Mouse (Mus musculus): ENCODE results near the gene Engase. TPM values are rescaled to one million over a fixed set of nuclear protein-coding genes. Genes with fewer than 3 reads are reported as not detected.

Engase gene
- total RNA-seq, 2 experiments from 2014 or later, result 4.2 to 5.1 TPM

DNA sequence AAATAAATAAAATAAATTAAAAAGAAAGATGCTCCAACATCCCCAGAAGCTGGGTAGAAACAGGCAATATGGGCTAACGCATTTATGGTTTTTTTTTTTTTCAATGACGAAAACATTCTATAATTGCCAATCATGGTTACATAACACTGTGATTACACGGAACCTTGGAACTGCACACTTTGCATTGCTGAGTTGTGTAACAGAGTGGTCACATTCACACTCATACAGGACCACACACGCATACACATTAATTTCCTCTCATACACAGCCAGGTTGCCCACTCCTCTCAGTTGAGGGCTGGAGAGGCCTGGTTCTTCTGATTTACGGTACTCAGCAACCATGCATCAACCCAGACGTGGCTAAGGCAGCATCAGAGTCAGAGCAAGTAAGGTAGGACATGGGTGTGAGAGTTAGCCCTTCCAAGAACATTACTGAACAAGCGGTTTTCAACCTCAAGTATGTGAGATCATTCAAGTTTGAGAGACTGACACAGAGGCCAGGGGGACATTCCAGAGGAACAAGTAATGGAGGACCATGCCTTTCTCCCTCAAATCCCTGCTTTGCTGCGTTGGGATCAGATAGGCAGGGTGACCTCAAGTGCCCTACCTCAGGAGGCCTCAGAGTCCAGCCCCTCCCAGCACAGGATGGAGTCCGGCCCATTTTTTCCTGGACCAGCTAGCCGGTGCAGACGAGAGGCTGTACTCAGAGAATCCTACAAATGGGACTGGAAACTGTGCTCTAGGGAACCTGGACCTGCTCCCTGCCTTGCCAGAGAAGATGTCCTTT, 22.6 kb upstream of the Engase start:
- DNase-seq, result peak; percentile 61 to 63

- no peak for DNase-seq
Observed at GRCm38 (mm10) chr11:118455788-118456187, 20.8 kb upstream of the Engase start.

- peak; percentile 56 to 86 for DNase-seq
Observed at GRCm38 (mm10) chr11:118456937-118457336, 19.7 kb upstream of the Engase start.

DNA sequence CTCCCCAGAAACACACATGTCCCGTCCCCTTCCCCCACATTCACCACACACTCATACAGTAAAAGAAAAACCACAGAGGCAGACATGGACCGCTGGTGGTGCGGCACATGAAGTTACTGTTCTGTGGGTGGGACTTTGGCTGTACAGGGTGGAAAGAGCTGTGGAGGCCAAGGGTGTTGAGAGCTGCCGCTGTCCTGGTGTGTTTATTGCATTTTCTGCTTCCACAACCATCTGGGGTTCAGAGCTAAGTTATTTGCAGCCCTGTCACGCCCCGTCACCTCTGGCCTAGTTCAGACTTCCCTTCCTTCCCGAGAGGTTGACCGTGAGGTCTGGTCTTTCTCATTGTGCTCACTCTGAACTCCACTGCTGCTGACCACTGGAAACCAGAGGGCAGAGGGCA, 17.6 kb upstream of the Engase start:
- DNase-seq, result peak; percentile 73 to 90

DNA sequence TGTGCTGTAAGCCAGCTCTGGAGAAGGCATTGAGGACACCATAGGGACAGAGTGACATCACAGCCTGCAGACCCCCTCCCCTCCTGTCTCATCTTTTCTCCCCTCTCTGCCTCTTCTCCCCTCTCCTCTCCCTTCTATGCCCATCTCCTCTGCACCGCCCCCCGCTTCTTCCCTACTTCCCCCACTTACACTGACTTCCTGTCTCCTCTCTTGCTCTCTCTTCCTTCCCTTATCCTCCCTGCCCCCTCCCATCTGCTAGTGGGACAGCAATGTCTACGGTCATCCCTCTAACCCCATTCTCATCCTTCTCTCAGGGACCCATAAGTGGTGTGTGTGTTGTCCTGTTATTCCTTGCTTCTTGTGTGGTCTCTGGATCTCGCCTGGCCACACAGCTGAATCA, 17.1 kb upstream of the Engase start:
- peak in 1 of 2 experiments; percentile 55 for DNase-seq

DNA sequence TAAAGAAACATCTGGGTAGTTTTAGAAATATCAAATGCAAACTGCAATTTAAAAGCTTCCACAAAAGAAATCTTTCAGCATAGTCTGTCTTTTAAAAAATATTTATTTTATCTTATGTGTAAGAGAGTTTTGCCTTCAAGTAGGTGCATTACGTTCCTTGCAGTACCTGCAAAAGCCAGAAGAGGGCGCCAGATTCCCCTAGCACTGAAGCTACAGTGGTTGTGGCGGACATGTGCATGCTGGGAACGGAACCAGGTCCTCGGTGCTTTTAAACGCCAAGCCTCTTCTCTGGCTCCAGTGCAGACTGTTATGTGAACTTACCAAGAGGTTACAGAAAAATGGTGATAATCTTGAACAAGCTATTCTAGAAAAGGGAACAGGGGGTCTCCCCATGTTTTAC, 16.3 kb upstream of the Engase start:
- DNase-seq, result no peak

- no peak for DNase-seq
Observed at GRCm38 (mm10) chr11:118467441-118468035, 9.1 kb upstream of the Engase start.

GRCm38 (mm10) chr11:118469509-118470160, 7.0 kb upstream of the Engase start:
- no peak for DNase-seq

DNA sequence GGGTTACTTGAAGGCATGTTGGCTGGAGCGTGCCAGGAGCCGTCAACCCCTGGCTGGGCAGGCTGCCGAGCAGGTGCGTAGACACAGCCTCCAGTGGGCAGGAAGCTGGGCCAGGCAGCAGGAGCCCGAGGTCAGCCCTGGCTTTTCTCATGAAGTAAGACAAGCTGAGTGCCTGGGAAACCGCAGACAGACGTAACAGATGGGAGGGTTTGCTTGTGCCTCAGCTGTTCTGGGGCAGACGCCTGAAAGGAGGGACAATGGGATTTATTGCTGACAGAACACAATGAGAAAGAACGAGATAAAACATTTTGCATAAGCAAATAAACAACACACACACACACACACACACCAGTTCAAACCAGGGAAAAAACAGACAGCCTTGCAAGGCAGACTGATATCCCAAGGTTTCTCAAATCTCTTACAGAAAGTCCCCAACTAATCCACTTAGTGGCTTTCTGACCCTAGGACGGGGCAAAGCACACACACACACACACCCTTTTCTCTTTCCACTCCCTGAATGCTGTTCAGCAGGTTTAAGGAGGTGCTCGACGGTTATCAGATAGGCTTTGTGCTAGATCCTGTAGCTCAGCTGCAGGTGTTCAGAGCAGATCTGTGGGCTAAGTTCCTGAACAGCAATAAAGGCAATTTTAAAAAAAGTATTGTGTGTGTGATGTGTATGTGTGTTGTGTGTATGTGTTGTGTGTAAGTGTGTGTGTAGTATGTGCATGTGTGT, 6.2 kb upstream of the Engase start:
- peak in 1 of 2 experiments; percentile 29 for DNase-seq

GRCm38 (mm10) chr11:118471676-118472075, 5.0 kb upstream of the Engase start:
- no peak for DNase-seq

GRCm38 (mm10) chr11:118473161-118473560, 3.5 kb upstream of the Engase start:
- DNase-seq, result no peak

GRCm38 (mm10) chr11:118473842-118474500, 2.7 kb upstream of the Engase start:
- no peak for DNase-seq

- no peak for DNase-seq
Observed at GRCm38 (mm10) chr11:118475496-118476083, 1.0 kb upstream of the Engase start.

DNA sequence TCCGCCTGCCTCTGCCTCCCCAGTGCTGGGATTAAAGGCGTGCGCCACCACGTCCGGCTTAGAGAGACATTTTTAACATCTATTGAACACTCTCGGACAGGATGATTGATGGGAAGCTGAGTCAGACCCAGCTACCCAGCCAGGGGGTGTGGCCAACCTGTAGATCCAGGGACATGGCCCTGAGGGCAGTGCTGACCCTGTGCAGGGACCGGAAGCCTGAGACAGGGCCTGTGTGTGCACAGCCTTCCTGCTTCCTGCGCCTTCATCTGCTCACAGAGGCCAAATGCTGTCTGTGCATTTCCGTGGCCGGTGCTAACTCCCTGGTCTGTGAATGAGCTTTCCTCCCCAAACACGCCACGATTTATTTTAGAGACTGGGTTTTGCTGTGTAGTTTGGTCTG, 3.1 kb downstream of the Engase start:
- DNase-seq, result peak in 1 of 2 experiments; percentile 61

- no peak for DNase-seq
Observed at GRCm38 (mm10) chr11:118481231-118481630, 4.6 kb downstream of the Engase start.

DNA sequence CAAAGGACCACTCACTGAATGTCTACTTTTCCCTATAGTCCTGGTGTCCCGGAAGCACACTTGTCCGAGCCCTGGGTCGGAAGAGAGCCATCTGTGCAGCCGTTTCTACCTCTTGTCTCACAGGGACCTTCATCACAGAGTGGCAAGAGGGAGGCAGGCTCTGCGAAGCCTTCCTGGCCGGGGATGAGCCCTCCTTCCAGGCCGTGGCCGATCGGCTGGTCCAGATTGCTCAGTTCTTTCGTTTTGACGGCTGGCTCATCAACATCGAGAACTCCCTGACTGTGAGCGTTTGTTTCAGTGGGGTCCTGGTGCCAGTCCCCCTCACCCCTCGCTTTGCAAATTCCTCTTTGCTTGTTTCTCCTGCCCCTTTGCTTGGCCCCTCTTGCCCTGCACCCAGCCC, 5.1 kb downstream of the Engase start:
- DNase-seq, result no peak

DNA sequence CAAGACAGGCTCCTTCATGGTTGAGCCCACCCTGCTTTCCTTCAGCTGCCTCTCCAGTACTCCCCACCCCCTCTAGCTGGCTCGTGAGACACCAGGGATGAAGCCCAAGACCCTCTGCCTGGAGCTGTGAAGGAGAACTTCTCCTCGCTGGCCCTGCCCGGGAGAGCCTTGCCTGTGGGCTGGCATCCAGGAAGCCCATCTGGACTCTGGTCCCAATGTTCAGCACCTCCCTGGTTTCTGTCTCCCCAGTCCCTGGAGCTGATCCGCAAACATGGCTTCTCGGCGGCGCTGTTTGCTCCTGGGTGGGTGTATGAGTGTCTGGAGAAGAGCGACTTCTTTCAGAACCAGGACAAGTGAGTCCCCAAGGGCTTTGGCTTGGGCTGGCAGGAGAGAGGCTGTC, 7.5 kb downstream of the Engase start:
- no peak for DNase-seq

DNA sequence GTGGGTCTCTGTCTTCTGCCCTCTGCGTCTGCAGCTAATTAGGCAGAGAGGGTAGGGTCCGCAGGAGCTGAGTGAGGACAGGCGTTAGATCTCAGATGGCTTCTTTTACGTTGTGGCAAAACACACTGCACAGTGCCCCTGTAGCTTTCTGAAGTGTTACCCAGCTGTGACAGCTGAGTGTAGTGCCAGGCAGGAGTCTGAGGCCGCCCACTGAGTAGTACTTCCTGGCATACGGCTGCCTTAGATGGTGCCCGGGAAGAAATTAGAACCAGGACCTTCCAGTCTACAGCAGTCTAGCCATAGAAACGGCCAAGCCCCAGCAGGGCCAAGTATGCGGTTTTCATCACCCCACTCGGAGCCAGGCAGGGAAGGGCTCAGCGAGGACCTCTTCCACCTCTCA, 8.7 kb downstream of the Engase start:
- DNase-seq, result no peak

DNA sequence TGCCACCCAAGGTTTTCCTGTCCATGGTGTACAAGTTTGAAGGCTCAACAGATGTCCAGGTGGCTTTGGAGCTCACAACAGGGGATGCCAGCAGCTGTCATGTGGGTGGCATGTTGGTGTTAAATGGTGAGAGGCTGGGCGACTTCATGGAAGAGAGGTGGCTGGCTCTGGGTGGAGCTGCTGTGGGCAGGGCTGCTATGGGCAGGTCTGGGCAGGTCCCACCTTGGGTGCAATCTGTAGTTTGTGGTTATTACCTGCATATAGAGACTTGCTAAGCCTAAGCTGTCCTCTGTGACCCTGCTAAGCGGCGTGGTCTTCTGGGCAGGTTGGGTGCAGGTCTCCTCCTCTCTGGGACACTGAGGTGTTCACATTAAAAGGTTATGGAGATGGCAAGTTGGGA, 9.2 kb downstream of the Engase start:
- no peak for DNase-seq

- no peak for DNase-seq
Observed at GRCm38 (mm10) chr11:118486281-118486680, 9.7 kb downstream of the Engase start.

DNA sequence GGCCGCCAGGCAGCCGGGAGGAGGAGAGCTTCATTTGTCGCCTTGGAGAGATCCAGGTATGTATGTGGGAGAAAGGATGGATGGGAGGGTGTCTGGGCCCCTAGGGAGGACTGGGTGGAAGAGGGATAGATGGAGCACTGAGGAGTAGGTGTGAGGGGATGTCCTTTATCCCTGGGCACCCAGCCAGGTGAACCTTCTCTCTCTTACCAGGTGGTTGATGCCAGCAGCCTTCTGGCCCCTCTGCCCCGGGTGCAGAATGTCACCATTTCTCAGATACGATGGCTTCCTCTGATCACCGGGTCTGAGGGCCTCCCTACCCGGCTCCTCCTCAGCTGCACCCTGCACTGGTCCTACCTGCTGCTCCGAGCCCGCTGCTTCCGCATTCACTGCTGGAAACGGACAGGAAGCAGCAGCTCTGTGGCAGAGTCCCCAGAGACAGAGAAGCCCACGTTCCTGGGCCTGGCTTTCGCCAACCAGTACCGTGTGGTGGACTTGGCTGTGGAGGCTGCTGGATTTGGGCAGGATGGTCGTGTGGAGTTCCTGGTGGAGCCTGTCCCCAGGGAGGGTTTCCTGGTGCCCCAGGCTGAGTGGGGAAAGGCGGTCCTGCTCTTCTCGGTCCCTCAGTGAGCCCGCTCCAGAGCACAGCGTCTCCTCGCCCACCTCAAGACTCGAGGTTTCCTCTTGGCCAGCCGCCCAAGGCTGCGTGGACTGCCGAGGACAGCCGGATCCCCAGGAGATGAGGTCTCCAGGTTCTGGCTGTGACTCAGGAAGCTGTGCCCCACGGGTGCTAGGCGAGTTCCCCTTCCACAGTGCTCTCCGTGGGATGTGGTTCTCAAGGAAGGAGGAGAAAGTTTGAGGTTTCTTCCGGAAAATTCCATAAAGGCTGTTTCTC, 10.5 kb downstream of the Engase start:
- DNase-seq, result no peak

Measured in heart, adult 18-20 months (tissue).